Mouse (Mus musculus) left cerebral cortex, postnatal 36 days (tissue): ENCODE measurements around the gene Dock1. TPM values are rescaled to one million over a fixed set of nuclear protein-coding genes. Genes with fewer than 3 reads are reported as not detected.

Source experiments
- DNase-seq, 2 experiments: peaks; one replicate each; pipeline ENCODE4 v3.0.0; 2021 to 2022; ENCODE audit warnings: low spot score in 2 of 2, mixed read lengths in 1 of 2
- intact Hi-C: fragments of 180-260 bp; cut with DNase I; formaldehyde crosslinking; loops from one replicate; pipeline ENCODE4 v1.15.1; 2025
- total RNA-seq, 2 experiments: library from RNA; stranded (reverse); gene quantifications; 2 replicates each; pipeline ENCODE4 v1.2.3; 2021

Dock1 gene
- total RNA-seq, 2 experiments from 2014 or later, result 20.3 to 22.8 TPM

DNA sequence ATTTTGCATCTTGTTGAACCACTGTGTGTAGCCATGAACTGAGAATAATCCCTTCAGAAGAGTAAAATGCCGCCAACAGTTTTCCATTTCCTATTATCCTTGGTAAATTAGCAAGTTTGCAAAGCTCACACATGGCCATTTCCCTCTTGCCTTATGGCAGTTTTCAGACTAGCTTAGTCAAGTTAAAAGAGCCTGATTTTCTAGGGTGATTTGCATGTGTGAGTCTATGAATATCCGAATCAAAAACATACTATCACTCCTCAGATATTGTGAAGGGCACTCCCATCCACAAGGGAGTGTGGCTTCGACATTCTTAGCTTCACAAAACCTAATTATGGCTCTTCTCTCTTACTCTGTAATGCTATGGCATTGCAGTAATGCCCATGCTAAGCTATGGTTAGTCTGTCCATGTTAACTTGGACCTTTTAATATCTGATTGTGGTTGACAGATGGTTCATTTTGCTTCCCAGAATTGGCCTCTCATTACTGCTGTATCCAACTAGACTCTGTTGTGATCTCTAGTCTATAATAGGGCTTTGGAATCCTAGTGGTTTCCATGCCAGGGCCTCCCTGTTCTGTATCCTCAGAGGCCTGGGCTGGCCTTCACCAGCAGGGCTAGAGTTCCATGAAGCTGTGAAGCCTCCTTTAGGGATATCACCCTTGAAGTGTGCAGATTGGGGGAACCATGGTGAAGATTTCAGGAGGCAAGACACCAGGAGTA, 60.1 kb downstream of the Dock1 start:
- intact Hi-C loops, result no loop called here
- no peak for DNase-seq

DNA sequence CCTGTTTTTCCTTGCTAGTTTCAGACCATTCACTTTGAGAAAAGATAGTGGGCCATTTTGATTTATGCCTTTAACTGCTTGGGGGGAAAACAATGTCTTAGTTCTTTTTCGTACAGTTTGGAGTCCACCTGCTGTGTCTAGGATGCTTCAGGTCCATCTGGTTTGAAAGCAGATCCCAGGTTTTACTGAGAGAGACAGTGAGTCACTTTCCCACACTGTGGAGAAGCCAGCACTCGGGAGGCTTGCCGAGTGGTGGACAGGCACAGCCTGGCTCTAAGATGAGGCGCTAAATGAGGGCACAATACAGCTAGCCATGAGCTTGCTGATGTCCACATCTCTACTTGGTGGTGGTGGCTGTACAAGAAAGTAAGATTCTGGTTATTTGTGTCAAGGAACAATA, 76.6 kb downstream of the Dock1 start:
- no peak for DNase-seq
- intact Hi-C loops, result no loop called here

DNA sequence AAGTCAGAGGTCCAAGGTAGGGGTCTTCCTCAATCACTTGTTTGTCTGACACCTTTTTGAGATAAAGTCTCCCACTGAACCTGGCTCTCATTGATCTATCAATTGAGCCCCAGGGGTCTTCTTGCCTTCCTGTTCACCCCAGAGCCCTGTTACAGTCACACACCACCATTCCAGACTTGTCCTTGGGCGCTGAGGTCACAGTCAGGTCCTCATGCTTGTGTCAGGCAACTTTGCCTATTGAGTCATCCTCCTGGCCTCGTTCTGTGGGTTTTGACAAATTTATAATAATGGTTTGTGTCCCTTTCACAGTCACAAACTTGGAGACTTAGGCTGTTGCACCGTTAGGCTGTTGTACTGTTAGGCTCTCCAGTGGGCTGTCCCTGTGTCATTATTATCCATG, 77.9 kb downstream of the Dock1 start:
- intact Hi-C loops, result no loop called here
- no peak for DNase-seq

DNA sequence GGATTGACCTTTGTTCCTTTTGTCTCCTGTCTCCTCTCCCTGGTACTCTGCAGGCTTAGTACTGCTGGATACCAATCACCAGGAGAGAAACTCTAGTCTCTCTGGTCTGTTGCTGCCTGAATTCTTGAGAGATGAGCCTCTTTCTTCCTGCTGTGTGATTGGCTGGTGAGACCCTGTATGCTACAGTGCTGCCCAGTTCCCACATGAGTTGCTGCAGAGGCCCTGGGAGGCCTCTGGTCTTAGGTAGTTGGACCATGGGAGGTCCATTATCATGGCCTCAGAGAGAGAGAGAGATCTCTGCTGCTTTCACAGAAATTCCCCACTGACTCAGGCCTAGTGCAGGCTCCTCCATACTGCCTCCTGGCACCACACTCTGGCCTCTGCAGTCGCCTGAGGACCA, 79.2 kb downstream of the Dock1 start:
- DNase-seq, result no peak
- intact Hi-C loops, result no loop called here

GRCm38 (mm10) chr7:134751496-134751895, 81.0 kb downstream of the Dock1 start:
- no peak for DNase-seq
- intact Hi-C loops, result no loop called here

DNA sequence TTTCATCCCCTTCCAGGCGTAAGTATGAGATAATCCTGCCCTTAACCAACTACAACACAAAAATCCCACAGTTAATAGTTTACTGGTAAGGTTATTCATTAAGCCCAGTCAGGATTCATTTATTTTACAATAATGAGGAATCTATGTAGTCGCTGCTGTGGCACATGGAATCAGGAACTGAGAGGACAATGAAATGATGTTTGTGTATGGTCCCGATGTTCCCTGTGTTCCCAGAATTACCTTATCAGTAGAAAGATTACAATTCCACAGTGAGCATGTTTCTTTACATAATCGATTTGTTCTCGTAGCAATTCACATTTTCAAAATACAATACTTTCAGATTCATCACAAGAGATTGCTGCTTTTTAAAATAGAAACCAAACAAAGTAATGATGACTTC, 83.0 kb downstream of the Dock1 start:
- intact Hi-C loops, result no loop called here
- DNase-seq, result no peak

DNA sequence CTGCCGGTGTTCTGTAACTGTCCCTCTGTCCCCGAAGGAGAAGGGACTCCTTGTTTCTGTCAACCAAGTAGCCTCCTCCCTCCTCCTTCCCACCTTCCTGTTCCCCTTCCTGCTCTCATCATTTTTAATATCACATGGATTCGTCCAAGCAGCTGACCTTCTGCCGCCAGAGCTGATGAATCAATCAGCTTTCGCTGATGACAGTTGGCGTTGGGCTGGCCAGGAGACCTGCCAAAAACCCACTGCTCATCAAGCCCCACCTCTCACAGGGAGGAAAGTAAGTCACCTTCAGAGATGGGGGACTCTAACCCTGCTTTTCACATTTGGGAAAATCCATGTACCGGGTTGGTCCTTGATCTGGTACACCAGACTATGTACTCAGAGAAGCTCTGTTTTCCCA, 87.2 kb downstream of the Dock1 start:
- intact Hi-C loops, result no loop called here
- DNase-seq, result no peak

DNA sequence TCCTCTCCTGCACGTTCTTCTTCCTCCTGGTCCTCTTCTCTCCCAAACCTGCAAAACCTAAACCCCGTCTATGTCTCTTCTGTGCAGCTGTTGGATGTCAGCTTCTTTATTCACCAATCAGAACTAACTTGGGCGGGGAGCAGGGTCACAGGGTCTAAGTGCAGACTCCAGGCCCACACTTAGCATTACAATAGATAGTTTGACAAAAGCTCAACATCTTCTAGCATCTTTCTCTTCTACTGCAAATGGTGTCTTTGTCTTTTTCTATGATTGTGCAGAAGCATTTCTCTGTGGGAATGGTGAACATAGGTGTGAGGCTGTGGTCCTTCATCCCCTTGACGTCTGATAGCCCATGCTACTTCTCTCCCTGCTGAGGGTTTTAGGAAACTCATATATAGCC, 91.3 kb downstream of the Dock1 start:
- intact Hi-C loops, result no loop called here
- DNase-seq, result no peak

DNA sequence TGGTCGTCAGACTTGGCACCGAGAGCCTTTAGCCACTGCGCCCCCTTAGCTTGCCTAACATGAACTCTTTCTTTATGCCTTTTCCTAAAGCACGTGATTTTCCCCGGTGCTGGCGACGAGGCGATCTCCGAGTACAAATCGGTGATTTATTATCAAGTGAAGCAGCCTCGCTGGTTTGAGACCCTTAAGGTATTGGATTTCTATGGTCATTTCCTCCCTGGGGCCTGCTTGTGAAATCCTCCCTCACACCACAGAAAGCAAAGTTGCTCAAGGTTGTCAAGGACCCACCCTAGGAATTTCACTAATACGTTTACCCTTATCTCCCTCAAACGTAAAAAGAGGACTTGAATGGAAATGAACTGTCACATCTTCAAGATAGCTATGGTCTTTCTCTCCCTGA, 94.7 kb downstream of the Dock1 start:
- no peak for DNase-seq
- intact Hi-C loops, result no loop called here

DNA sequence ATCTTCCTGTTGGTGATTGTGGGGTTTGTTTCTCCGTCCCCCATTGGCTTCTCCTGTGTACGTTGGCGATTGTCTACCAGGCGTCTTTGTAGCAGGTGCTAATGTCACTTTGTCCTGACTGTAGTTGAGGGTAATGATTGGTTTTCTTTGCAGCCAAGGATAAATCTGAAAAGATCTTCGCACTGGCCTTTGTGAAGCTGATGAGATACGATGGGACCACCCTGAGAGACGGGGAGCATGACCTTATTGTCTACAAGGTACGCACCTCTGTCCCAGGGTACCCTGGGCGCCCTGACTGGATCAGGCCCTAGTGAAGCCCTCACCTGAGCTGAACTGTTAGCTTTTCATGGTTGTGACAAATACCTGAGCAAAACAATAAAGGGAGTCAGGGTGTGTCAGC, 100.9 kb downstream of the Dock1 start:
- no peak for DNase-seq
- intact Hi-C loops, result no loop called here

DNA sequence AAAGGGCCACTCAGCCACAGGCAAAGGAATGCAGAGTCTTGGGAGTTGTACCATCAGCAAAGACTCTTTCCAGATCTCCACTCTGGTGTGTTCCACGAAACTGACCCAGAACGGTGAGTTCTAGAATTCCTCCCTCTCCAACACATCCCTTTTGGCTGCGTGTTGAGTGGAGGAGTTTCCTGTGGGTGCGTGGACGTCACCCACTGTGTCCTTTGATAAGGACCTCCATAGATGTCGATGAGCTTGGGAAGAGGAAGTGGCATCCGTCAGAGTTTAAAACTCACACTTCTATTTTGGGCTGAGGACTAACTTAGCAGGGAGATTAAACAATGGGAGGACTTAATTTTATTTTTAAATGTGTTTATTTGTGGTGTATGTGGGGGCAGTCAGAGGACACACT, 101.9 kb downstream of the Dock1 start:
- intact Hi-C loops, result no loop called here
- no peak for DNase-seq

GRCm38 (mm10) chr7:134772867-134773590, 102.6 kb downstream of the Dock1 start:
- intact Hi-C loops, result no loop called here
- no peak for DNase-seq

DNA sequence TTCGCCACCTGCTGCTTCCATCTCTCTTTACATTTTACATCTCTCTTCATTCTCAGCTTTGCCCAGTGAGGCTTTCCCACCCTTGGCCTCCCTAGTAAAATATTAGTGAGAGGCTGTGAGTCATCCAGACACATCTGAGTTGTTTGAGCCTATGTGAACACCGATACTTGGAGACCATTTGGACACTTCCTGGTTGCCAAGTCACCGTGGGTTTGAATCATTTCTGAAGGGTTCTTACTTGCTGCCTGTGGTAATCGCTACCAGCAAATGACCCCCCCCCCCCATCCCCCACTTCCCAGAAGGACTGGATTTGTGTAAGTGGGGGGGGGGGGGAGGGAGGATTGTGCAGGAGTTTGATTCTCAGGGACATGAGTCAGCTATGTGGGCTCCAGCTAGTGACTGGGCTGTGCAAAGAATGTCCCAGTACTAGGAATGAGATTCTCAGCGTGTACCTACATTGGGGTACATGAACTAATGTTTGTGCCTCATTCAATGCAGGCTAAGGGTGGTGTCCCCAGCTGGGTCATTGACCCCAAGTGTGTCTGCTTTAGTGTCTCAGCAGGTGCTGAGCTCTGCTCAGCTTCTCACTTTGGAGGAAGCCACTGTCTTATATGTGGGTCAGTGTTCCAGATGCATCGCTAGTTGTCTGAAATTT, 103.4 kb downstream of the Dock1 start:
- peak; percentile 10 to 18 for DNase-seq
- intact Hi-C loops, result loop anchor here (2.0 kb wide), 1 partner anchor 49 kb away; no protein-coding TSS in a partner anchor

DNA sequence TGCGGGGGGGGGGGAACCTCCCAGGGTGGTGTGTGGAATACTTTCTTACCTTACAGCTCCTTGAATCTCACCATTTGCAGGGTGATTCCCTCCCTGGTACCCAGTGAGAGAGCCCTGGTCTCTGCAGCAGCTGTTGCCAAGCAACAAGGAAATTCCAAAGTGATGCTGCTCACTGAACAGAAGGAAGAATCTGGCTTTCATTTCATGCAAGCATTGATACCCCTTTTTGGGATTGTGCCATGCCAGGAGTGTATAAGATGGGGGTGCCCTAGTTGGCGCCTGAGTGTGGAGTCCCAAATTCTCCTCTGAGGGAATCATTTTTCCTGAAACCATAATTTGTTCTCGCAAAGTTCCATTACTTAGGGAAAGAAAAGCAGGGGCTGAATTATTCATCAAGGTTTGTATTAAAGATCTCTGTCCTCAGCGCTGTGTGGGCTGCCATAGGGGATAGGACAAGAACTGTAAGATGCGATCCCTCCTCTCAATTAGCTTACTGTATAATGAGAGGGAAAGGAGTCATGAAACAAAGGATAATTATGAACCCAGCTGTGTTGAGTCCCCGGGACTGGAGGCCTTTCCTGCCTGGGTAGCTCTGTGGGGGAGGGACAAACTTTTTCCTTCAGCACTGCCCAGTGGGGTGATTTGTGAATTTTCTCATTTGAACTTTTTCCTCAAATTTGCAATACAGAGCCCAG, 104.2 kb downstream of the Dock1 start:
- intact Hi-C loops, result loop anchor here (2.0 kb wide), 1 partner anchor 50 kb away; no protein-coding TSS in a partner anchor
- DNase-seq, result peak; percentile 36 to 40

- intact Hi-C loops, result loop anchor here (2.0 kb wide), 1 partner anchor 51 kb away; no protein-coding TSS in a partner anchor
- DNase-seq, result peak; percentile 69 to 77
Observed at GRCm38 (mm10) chr7:134775671-134776070, 105.2 kb downstream of the Dock1 start.

DNA sequence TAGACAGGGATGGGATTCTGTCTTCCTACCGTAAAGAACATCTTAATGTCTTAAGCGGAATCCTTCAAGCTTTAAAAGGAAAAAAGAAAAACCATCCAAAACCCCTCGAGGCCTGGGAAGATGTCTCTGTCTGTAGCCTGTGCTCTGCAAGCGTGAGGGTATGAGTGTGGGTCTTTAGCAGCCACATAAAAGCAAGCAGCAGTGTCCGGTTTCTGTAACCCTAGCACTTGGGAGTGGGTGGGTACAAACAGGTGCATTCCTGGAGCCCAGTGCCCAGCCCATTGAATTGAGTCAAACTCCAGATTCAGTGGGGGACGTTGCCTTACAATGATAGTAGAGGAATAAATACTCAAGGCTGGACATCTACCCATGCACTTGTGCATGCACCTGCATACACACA, 105.9 kb downstream of the Dock1 start:
- no peak for DNase-seq
- intact Hi-C loops, result no loop called here

GRCm38 (mm10) chr7:134779761-134780160, 109.3 kb downstream of the Dock1 start:
- intact Hi-C loops, result no loop called here
- no peak for DNase-seq

DNA sequence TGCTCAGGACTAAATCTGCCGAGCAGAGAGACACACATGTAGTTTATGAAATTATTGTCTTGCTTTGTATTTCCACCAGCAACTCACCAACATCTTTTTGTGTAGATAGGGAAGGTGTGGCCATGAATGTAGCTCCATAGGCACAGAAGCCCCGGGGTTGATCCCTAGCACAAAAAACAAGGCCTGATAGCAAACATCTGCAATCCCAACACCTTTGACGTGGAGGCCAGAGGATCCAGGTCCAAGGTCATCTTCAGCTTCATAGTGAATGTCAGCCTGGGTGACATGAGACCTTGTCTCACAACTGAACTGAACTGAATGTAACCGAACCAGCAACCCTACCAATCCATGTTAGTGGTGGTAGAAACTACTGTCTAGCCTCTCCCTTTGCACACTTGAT, 116.7 kb downstream of the Dock1 start:
- no peak for DNase-seq
- intact Hi-C loops, result no loop called here

DNA sequence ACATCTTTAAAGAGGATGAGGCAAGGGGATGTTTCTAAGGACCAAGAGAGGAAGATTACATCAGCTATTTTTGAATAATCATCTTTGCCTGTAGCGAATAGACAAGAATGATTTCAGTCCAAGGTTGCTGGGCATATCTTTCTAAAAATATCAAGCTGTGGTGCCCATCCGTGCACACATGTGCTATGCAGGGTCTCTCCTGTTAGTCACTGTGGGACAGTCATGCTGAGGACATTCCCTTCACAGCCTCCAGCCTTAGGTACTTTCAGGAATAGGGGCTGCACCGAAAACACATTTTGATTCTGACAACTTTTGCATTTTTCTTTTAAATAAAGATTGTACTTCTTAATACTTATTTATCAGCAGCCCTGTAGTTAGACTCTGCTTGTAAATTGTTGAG, 124.4 kb downstream of the Dock1 start:
- intact Hi-C loops, result no loop called here
- DNase-seq, result no peak

DNA sequence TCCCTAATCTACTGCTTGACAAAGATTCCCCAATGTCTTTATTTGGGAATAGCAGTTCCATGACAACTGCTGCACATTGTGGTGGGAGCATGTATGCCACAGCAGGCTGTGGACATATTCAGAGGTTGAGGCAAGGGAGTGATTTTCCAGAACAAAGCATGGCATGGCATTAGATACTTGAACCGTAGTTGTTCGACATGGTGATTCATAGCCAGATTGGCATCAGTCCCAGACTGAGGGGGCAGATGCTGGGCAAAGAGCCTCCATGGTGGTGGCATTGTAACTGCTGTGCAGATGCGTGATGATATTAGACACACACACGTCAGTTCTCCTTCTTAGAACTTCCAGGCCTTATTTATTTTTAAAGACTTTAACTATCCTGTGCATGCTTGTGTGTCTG, 129.6 kb downstream of the Dock1 start:
- intact Hi-C loops, result no loop called here
- DNase-seq, result peak; percentile 18 to 33
